Mouse (Mus musculus): Measurements from ENCODE around the gene Slc26a8.

Slc26a8 gene

DNA sequence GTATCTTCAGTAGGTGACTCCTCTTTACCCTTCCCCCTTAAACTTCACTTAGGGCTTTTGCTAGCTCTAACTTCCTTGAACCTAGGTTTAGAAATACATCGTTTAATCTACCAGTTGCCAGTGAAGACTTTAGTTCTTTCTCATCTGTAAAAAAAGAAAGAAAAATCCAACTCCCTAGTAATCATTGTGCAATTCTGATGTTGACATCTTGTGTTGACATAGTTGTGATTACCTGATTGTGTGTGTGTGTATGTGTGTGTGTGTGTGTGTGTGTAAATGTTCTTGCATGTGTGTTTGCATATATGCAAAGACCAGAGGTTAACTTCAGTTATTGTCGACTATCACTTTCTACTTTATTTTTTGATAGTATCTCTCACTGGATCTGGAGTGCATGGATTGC lies 8.6 kb upstream of the Slc26a8 start:
- peak; percentile 26 for DNase-seq (ENCODE audit: low read depth)

GRCm38 (mm10) chr17:28698245-28698644 lies 8.2 kb upstream of the Slc26a8 start:
- peak; percentile 47 for DNase-seq (ENCODE audit: low read depth)

DNA sequence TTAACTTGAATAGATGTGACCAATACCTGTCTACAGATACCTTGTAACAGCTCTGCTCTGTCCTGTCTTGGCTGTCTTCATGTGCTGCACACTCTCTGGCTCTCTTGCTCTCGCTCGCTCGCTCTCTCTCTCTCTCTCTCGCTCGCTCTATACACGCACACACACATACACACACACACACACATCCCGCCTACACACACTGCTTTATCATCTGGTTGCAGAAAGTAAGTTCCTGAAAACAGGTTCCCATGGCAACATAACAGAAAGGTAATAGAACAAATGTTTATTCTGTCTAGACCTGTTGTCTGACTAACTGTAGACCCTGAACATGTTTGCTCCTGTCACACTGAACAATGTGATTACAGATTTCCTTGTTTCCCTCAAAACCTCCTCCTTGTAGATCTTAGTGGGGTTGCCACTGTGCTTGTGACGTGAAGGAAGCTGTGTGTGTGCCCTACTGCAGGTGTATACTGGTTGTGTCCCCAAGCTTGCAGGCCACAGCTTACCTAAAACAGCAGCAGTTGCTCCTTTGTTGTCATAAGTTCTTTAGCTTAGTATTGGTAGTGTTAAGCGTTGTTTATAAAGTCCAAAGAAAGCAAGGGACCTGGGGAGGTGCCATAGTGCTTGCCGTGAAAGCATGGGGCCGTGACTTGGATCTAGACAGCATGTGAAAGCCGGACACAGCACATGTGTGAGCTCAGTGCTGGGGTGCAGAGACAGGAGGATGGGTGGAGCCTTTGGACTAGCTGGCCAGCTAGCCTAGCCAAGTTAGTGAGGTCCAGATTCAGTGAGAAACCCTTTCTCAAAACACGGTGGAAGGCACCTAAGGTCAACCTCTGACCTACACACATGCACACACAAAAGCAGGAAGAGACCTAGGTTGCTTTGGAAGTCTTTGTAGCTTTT lies 7.5 kb upstream of the Slc26a8 start:
- no peak for DNase-seq (ENCODE audit: low read depth)

GRCm38 (mm10) chr17:28696641-28697040 lies 6.6 kb upstream of the Slc26a8 start:
- no peak for DNase-seq (ENCODE audit: low read depth)

- no peak for DNase-seq (ENCODE audit: low read depth)
Observed at GRCm38 (mm10) chr17:28694832-28695231, 4.8 kb upstream of the Slc26a8 start.

GRCm38 (mm10) chr17:28694078-28694477 lies 4.0 kb upstream of the Slc26a8 start:
- no peak for DNase-seq (ENCODE audit: low read depth)

- DNase-seq (ENCODE audit: low read depth), result peak; percentile 58
Observed at GRCm38 (mm10) chr17:28693086-28693485, 3.1 kb upstream of the Slc26a8 start.

GRCm38 (mm10) chr17:28692341-28692710 lies 2.3 kb upstream of the Slc26a8 start:
- DNase-seq (ENCODE audit: low read depth), result peak; percentile 57

- peak; percentile 58 for DNase-seq (ENCODE audit: low read depth)
Observed at GRCm38 (mm10) chr17:28691687-28692340, 1.8 kb upstream of the Slc26a8 start.

- peak; percentile 100 for DNase-seq (ENCODE audit: low read depth)
Observed at GRCm38 (mm10) chr17:28690776-28691686, 998 bp upstream of the Slc26a8 start, which contains the start of gene Mapk14. Mapk14 (plus strand) TSS chr17:28691329.

GRCm38 (mm10) chr17:28687354-28687753 lies 2.7 kb downstream of the Slc26a8 start:
- no peak for DNase-seq (ENCODE audit: low read depth)

- DNase-seq (ENCODE audit: low read depth), result no peak
Observed at GRCm38 (mm10) chr17:28684631-28685030, 5.4 kb downstream of the Slc26a8 start.

DNA sequence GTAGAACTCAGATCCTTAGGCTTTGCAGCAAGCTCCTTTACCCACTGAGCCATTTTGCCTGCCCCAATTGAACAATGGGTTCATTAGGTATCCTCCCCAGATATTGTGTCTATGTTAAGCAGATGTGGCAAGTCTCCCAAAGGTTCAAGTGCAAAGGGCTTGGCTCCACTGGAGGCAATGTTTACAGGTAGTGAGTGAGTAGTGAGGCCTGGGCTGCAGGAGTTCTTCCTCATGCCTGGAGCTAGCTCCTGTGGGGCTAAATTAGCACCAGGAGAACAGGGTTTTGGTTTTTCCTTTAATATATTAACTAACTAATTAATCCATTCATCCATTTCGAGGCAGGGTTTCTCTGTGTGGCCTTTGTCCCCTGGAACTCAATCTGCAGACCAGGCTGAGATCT lies 6.4 kb downstream of the Slc26a8 start:
- DNase-seq (ENCODE audit: low read depth), result no peak

DNA sequence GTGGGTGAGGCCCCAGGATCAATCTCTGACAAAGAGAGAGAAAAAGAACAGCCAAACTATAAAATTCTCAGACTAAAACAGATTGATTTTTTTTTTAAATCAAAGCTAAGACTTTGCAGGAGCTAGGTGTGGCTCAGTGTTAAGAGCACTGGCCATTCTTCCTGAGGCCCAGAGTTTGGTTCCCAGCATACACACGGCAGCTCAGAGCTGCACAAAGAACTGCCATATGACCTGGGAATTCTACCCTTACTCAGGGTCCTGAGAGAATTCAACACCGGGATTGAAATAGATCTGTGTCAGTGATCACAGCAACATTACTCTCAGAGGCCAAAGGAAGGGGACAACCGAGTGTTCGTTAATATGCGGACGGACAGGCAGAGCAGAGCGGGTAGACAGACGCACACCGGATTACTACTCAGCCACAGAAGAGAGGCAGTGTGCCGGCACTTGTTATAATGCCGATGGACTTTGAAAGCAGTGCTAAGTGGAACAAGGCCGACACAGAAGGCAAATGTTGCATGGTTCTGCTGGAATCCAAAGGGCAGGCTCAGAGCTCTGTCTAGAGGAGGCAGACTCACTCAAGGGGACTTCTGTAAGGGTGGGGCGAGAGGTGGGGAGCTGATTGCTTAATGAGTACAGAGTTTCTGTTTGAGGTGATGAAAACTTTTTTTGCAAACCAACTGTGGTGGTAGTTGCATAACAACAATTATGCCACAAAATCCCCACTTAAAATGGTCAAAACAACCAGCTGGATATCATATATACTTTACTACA lies 7.5 kb downstream of the Slc26a8 start:
- no peak for DNase-seq (ENCODE audit: low read depth)

DNA sequence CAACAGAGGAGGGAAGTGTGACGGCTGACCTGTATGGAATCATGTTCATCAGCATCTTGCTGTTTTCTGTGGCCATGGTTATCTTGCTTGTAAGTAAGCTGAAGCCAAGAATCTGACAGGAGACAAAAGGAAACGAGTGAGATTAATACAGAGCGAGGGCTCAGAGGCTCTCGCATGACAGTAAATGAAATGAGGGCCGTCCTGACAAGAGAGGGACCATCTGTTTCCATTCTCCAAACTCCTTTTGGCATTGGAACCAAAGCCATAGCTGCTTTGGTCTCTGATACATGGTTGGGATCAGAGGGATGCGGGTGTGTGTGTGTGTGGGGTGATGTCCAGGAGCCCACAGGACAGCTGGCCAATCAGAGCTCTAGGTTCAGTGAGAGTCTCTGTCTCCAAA lies 30.5 kb downstream of the Slc26a8 start:
- DNase-seq (ENCODE audit: low read depth), result no peak

DNA sequence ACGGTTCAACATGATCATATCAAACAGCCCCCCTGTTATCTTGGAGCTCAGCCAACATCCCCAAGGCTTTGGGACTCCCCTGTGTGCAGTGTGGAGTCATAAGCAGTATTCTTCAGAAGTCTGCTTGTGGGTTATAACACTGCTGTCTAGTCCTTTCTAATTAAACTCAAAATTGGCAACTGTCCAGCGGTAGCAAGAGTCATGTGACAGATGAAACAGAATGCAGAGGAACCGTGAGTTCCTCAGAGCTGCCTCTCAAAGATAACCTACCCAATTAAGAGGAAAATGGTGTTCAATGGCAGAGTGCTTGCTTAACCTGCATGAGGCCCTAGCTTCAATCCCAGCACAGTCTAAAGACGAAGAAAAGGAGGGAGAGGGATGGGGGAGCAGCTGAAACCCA lies 32.1 kb downstream of the Slc26a8 start:
- DNase-seq (ENCODE audit: low read depth), result no peak

DNA sequence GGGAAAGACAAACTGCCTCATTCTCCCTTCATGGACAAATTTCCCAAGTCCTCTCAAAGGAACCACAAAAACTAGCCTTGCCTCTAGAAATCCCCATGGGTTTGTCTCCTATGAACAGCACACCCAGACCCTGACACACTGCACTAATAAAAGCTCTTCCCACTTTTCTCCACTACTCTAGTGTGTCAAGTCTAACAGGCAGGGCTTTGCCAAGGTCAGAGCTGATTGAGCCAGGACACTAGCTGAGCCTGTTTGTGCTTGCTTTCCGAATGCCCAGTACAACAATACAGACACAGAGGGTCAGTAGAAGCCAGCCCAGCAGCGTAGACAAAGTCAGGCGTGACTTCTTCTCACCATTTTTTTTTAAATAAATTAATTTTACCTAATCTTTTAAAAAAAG lies 39.8 kb downstream of the Slc26a8 start:
- no peak for DNase-seq (ENCODE audit: low read depth)

- peak; percentile 69 for DNase-seq (ENCODE audit: low read depth)
Observed at GRCm38 (mm10) chr17:28648607-28649370, 41.2 kb downstream of the Slc26a8 start.

GRCm38 (mm10) chr17:28646221-28646620 lies 43.8 kb downstream of the Slc26a8 start:
- DNase-seq (ENCODE audit: low read depth), result no peak

DNA sequence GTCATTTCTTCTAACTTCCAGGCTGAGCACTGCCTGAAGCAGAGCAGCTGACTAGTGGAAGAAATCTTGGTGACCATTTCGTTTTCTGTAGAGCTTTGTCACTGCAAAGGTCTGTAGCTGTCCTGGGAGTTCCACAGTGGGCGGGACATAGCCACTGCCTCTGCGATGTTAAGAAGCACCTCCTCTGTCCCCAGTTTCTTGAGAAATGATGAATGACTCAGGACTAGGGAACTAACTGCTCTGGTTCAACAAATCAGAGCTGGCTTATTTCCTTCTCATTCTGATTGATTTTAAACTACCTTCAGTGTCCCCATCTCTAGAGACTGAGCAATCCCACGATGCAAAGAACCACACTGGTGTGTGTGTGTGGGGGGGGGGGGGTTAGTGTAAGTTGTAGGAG lies 45.9 kb downstream of the Slc26a8 start:
- no peak for DNase-seq (ENCODE audit: low read depth)

- DNase-seq (ENCODE audit: low read depth), result no peak
Observed at GRCm38 (mm10) chr17:28643697-28644096, 46.3 kb downstream of the Slc26a8 start.

All from NIH3T3 (cell line).